Mouse (Mus musculus): ENCODE data around the gene Tspan4. TPM values are rescaled to one million over a fixed set of nuclear protein-coding genes. Genes with fewer than 3 reads are reported as not detected.

The Tspan4 gene
- total RNA-seq, 2 experiments from 2014 or later: 27.3 to 44.1 TPM

GRCm38 (mm10) chr7:141538852-141539555, 64.0 kb downstream of the Tspan4 start:
- no peak for DNase-seq
- intact Hi-C loops (cut with DNase I): no loop called here

- intact Hi-C loops (cut with DNase I): no loop called here
- DNase-seq: peak; percentile 98 to 99
Measured at GRCm38 (mm10) chr7:141539556-141540311, 64.7 kb downstream of the Tspan4 start, which contains the start of gene Chid1. Gene Chid1 (minus strand): TSS chr7:141539857.

- peak; percentile 62 to 64 for DNase-seq
- intact Hi-C loops (cut with DNase I): loop anchor here (1.0 kb wide), 1 partner anchor 22 kb away; the partner anchor contains the start of gene Ap2a2
Measured at GRCm38 (mm10) chr7:141540312-141541081, 65.5 kb downstream of the Tspan4 start.

- DNase-seq: no peak
- intact Hi-C loops (cut with DNase I): loop anchor here (1.0 kb wide), 1 partner anchor 21 kb away; the partner anchor contains the start of gene Ap2a2
Measured at GRCm38 (mm10) chr7:141541681-141542080, 66.6 kb downstream of the Tspan4 start.

- no peak for DNase-seq
- intact Hi-C loops (cut with DNase I): no loop called here
Measured at GRCm38 (mm10) chr7:141542588-141542987, 67.5 kb downstream of the Tspan4 start.

Other genes starting within 250 kb of the Tspan4 start
- gene Phrf1, start 246.5 kb upstream of the Tspan4 start, total RNA-seq (2021): 10 to 100 TPM; 31.9 to 36.5 TPM
- 1 to 10 TPM; 4.1 to 8.6 TPM for gene Irf7, start 208.8 kb upstream of the Tspan4 start, total RNA-seq (2021)
- gene Cdhr5, start 198.5 kb upstream of the Tspan4 start, total RNA-seq (2021): not detected
- not detected for gene Sct, start 196.1 kb upstream of the Tspan4 start, total RNA-seq (2021)
- gene Drd4, start 183.2 kb upstream of the Tspan4 start, total RNA-seq (2021): not detected
- gene Deaf1, start 147.6 kb upstream of the Tspan4 start, total RNA-seq (2021): 10 to 100 TPM; 16.5 to 17.1 TPM
- 10 to 100 TPM; 13.5 to 14.8 TPM for gene Tmem80, start 147.5 kb upstream of the Tspan4 start, total RNA-seq (2021)
- gene Eps8l2, start 136.4 kb upstream of the Tspan4 start, total RNA-seq (2021): 1 to 10 TPM; 3.3 to 3.7 TPM
- gene Taldo1, start 83.0 kb upstream of the Tspan4 start, total RNA-seq (2021): 100 to 1,000 TPM; 114 to 116 TPM
- 10 to 100 TPM; 14.9 to 16.7 TPM for gene Gatd1, start 61.1 kb upstream of the Tspan4 start, total RNA-seq (2021)
- 1 to 10 TPM in 1 of 2 experiments, under 1 TPM in 1; 0.80 to 1.5 TPM for gene Cend1, start 45.7 kb upstream of the Tspan4 start, total RNA-seq (2021)
- gene Slc25a22, start 37.3 kb upstream of the Tspan4 start, total RNA-seq (2021): 10 to 100 TPM; 60.0 to 96.2 TPM
- gene Pidd1, start 31.2 kb upstream of the Tspan4 start, total RNA-seq (2021): under 1 TPM; 0.60 to 0.78 TPM
- 100 to 1,000 TPM; 885 to 891 TPM for gene Rplp2, start 27.9 kb upstream of the Tspan4 start, total RNA-seq (2021)
- 100 to 1,000 TPM; 552 to 604 TPM for gene Pnpla2, start 20.0 kb upstream of the Tspan4 start, total RNA-seq (2021)
- gene Cracr2b, start 14.1 kb upstream of the Tspan4 start, total RNA-seq (2021): 10 to 100 TPM; 24.1 to 24.2 TPM
- 100 to 1,000 TPM; 299 to 300 TPM for gene Cd151, start 7.8 kb upstream of the Tspan4 start, total RNA-seq (2021)
- gene Polr2l, start 108 bp upstream of the Tspan4 start, total RNA-seq (2021): 10 to 100 TPM; 76.0 to 83.7 TPM
- 10 to 100 TPM; 43.2 to 48.5 TPM for gene Chid1, start 64.6 kb downstream of the Tspan4 start, total RNA-seq (2021)
- 10 to 100 TPM; 54.9 to 57.6 TPM for gene Ap2a2, start 86.9 kb downstream of the Tspan4 start, total RNA-seq (2021)
- not detected for gene Muc6, start 180.1 kb downstream of the Tspan4 start, total RNA-seq (2021)
- not detected for gene Muc2, start 215.1 kb downstream of the Tspan4 start, total RNA-seq (2021)